Mouse (Mus musculus) liver, postnatal 0 days (tissue): ENCODE results near the gene Fhl1.

Experiments
- CTCF ChIP-seq: sonication (generic); IDR thresholded peaks from 2 replicates; pipeline ENCODE4 v1.5.1; 2016; ENCODE audit warnings: antibody characterized with exemption, low read depth
- EP300 ChIP-seq: IDR thresholded peaks from 2 replicates; pipeline ENCODE4 v1.6.1; 2016; ENCODE audit warnings: antibody characterized with exemption, low read depth, mild to moderate bottlenecking

GRCm38 (mm10) chrX:56786281-56787061 lies 54.9 kb downstream of the Fhl1 start:
- TF ChIP-seq CTCF (no peak), EP300 (no peak)
